Mouse (Mus musculus): ENCODE results near the gene Med13l.

Gene Med13l

DNA sequence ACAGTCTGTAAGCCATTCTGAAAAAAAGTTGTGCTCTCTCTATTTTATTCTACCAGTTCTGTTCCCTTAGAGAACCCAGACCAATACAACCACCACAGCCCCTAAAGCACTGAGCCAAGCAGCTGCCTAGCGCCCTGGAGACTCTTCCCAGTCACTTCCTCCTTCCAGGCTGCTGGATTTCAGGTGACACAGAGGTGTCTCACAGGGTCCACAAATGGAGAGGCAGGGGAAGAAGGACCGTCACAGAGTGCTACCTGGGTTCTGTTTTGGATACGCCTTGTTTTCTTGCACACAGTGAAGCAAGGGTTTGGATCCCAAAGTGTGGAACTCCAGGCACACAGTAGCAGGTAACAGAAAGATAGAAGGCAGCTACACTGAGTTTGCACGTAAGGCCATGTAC, 140.5 kb downstream of the Med13l start:
- no peak for DNase-seq

- DNase-seq: no peak
These were observed 142.2 kb downstream of the Med13l start for GRCm38 (mm10) chr5:118702674-118703073.

GRCm38 (mm10) chr5:118704148-118704547, 143.7 kb downstream of the Med13l start:
- peak in 1 of 2 experiments; percentile 34 for DNase-seq

- no peak for DNase-seq
These were observed 144.5 kb downstream of the Med13l start for GRCm38 (mm10) chr5:118704960-118705359.

- DNase-seq: peak in 1 of 2 experiments; percentile 47
These were observed 145.5 kb downstream of the Med13l start for GRCm38 (mm10) chr5:118706009-118706408.

GRCm38 (mm10) chr5:118706414-118706813, 145.9 kb downstream of the Med13l start:
- DNase-seq: no peak

DNA sequence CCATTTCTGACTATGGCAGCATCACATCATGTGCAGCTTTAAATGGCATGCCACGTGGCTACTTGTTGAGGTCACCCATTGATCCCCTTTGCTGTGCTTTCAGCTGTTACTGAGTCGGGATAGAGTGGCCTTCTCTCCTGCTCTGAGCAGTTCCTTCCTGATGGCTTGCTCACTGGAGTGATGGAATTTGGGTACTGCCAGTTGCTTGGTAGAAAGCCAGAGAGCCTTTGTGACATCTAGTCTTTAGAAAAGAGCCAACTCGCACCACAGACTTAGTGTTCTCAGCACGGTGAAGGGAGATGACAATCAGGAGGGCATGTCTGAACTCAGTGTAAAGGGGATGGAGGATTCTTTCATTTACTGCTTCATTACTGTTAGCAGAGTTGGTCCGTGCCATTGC, 147.0 kb downstream of the Med13l start:
- no peak for DNase-seq

GRCm38 (mm10) chr5:118708215-118708949, 147.9 kb downstream of the Med13l start:
- DNase-seq: peak; percentile 84 to 86

DNA sequence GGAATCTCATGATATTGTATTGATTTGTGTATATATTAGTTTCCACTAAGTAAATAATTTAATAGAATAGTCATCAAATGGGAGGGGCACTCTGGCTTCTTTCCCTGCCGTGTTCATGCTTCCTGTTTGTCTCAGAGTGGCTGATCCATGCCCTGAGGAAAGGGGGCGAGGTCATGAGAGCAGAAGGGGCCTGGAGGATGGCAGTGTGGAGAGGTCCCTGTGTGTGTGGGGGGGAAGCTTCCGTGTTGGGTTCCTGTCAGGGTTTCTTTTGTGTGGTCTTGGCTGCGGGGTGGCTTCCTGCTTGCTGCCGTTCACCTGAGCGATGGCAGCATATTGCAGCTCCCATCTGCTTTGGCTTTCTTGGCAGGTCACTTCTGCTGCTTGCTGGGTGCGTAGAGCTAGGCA, 149.4 kb downstream of the Med13l start:
- DNase-seq: peak; percentile 74 to 76

- no peak for DNase-seq
These were observed 155.0 kb downstream of the Med13l start for GRCm38 (mm10) chr5:118715518-118715917.

GRCm38 (mm10) chr5:118716295-118717271, 156.1 kb downstream of the Med13l start:
- DNase-seq: no peak

DNA sequence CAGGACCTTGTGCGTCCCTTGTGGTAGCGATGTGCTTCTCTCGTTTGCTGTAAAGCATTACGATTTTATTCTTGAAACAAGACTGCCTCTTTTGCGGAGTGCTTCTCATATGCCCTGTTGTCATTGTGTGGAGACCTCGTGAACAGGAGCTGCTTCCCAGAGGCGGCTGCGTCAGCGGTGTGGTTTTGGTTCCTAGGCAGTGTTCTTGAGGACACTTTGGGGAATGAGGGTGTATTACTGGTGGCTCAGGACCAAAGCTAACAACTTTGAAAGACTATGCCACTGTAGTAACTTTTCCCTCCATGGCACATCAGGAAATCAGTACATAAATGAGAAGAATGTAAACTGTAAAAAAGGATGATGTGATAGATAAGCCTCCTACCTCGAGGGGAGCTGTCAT, 157.0 kb downstream of the Med13l start:
- DNase-seq: no peak

GRCm38 (mm10) chr5:118718070-118718469, 157.6 kb downstream of the Med13l start:
- no peak for DNase-seq

GRCm38 (mm10) chr5:118721416-118721815, 160.9 kb downstream of the Med13l start:
- no peak for DNase-seq

DNA sequence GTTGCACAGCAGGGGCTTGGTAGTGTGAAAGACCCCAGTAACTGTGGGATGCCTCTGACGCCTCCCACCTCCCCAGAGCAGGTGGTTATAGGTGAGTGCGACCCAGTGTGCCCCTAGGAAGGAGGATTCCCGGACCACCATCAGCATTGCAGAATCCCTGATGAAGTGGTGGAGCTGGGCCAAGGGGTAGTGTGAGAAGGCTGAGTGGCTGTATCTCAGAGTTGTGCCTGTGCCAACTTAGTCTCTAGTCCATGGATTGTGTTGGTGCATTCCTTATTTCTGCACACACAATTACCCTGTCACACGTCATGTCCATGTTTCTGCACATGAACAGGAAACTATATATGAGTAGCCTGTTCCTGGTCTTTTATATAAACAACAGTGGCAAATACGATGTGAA, 161.4 kb downstream of the Med13l start:
- DNase-seq: no peak

DNA sequence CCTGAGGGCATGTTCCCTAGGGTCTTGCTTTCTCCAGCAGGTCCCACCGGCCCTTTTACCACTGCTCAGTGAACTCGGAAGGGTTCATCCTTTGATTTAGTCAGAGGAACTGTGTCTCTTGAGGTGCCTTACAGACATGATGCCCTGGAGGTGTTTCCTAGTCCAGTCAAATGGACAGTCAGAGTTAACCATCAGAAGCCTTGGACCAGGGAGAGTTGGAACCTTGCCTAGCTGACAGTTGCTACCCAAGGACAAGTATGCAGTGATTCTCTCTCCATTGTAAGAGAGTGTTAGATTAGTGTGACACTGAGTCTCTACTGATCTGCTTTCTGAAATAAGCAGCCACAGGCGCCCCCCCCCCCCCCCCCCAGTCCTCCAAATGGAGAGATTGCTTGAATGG, 162.0 kb downstream of the Med13l start:
- DNase-seq: peak; percentile 48 to 58

GRCm38 (mm10) chr5:118725425-118725824, 164.9 kb downstream of the Med13l start:
- no peak for DNase-seq

GRCm38 (mm10) chr5:118725886-118726505, 165.5 kb downstream of the Med13l start:
- no peak for DNase-seq

DNA sequence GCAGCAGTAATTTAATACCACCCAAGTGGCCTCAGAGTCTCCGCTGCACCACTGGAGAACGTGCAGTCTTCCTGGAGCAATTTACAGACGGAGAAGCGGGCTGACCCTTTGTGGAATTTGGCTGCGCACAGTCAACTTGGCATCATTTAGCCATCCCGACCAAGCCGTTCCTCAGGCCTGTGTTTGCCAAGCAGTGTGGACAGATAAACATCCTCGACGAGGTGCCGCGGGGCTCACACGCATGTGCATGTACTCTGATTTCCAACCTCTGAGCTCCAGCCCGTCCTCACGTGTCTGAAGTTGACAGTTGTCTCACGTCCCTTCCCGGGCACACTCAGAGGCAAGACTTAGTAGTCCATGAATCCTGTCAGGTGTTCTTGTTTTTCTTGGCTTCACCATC, 166.9 kb downstream of the Med13l start:
- no peak for DNase-seq

- DNase-seq: peak in 1 of 2 experiments; percentile 41
These were observed 171.7 kb downstream of the Med13l start for GRCm38 (mm10) chr5:118732221-118732620.

GRCm38 (mm10) chr5:118732651-118733050, 172.2 kb downstream of the Med13l start:
- DNase-seq: no peak

DNA sequence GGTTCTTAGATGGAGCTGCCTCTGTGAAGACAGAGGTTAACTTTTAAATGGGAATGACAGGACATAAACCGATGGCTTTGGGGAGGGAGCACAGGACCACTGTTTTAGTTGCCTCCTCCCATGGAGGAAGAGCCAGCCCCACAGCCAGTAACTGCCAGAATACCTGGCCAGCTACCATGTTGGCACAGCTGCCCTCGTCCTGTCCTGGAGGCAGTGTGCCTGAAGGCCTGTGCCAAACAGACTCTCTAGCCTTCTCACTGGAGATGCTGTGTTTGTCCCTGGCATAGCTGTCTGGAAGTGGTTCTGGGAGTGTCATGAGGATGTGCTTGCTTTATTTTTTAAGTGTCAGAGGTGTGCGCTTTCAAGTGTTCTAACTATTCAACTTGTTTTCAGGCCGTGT, 173.1 kb downstream of the Med13l start:
- DNase-seq: peak in 1 of 2 experiments; percentile 40

DNA sequence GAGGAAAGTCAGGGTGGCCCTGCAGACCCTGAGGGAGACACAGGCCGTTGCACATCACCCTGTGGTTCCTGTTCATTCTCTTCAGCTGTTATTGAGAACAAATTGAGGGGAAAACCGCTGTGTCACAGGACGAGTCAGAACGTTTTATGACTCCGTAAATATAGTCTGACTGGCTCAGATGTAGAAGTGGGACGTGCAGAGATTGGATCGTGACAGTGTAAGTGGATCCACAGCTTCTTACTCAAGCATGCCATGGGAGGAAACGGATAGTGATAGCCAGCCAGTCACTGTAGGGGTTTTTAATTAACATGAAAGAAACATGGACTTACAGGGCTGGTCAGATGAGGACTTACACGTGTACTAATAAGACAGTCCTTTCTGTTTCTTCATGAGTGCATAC, 174.0 kb downstream of the Med13l start:
- DNase-seq: no peak
